Mouse (Mus musculus) lung, embryonic 14.5 days (tissue): ENCODE data around the gene Rad17. TPM values are rescaled to one million over a fixed set of nuclear protein-coding genes. Genes with fewer than 3 reads are reported as not detected.

ENCODE experiments used
- ATAC-seq: fragments of 200-750 bp; cut with Nextera tagmentation; 2 replicates; pipeline ENCODE4 v1.8.0; 2017; ENCODE audit warnings: mild to moderate bottlenecking, moderate TSS enrichment, moderate library complexity; ENCODE audit not compliant: insufficient read depth
- DNase-seq: peaks from one replicate; pipeline ENCODE4 v3.0.0-alpha.2; 2015
- H3K27ac ChIP-seq: fragments of 300-500 bp; sonication (generic); 2 replicates; pipeline ENCODE4 v1.5.1; 2014; ENCODE audit warnings: low read depth, mild to moderate bottlenecking, moderate library complexity
- H3K27me3 ChIP-seq: fragments of 300-500 bp; sonication (generic); 2 replicates; pipeline ENCODE4 v1.6.1; 2014; ENCODE audit warnings: low read length, control low read depth; ENCODE audit not compliant: insufficient read depth
- H3K36me3 ChIP-seq: fragments of 300-500 bp; sonication (generic); 2 replicates; pipeline ENCODE4 v1.6.1; 2014; ENCODE audit warnings: control low read depth; ENCODE audit not compliant: insufficient read depth
- H3K4me1 ChIP-seq: fragments of 300-500 bp; sonication (generic); 2 replicates; pipeline ENCODE4 v1.6.1; 2014; ENCODE audit warnings: antibody characterized with exemption, control low read depth; ENCODE audit not compliant: insufficient read depth
- H3K4me2 ChIP-seq: fragments of 300-500 bp; sonication (generic); 2 replicates; pipeline ENCODE4 v1.6.1; 2014; ENCODE audit warnings: mild to moderate bottlenecking
- H3K4me3 ChIP-seq: fragments of 300-500 bp; sonication (generic); 2 replicates; pipeline ENCODE4 v1.5.1; 2014; ENCODE audit warnings: low read depth, low read length
- H3K9ac ChIP-seq: fragments of 300-500 bp; sonication (generic); 2 replicates; pipeline ENCODE4 v1.6.1; 2014
- H3K9me3 ChIP-seq: fragments of 300-500 bp; sonication (generic); 2 replicates; pipeline ENCODE4 v1.6.1; 2016; ENCODE audit warnings: low read depth, low read length, control low read depth
- CTCF ChIP-seq: IDR thresholded peaks from 2 replicates; pipeline ENCODE4 v1.5.1; 2016; ENCODE audit warnings: antibody characterized with exemption, low read depth
- WGBS: fragments of 180-500 bp; shearing (Covaris S2); extraction: QIAGEN DNeasy Blood & Tissue Kit; methylation state at CpG from one replicate; pipeline ENCODE4 v1.1.7; 2014; 5-methylcytosine and 5-hydroxymethylcytosine counted together
- polyA plus RNA-seq: library from polyadenylated mRNA; unstranded; fragments of >200 nt; fragmentation: Nextera tagmentation; extraction: Ambion mirVana; gene quantifications from 2 replicates; pipeline ENCODE4 v1.2.1, GENCODE M21; 2014

Gene Rad17
- polyA plus RNA-seq, 1 experiment from 2014 or later: 22.8 TPM

- TF ChIP-seq CTCF: no peak
- no peak for ATAC-seq
- 24% methylated on average over 6 of the region's 6 CpGs for WGBS
- no peak overlapping the region for H3K4me2 ChIP-seq
- no peak overlapping the region for H3K4me3 ChIP-seq
- no peak overlapping the region for H3K27ac ChIP-seq
- H3K36me3 ChIP-seq: no peaks in the 10 kb centered on the region
- no peaks in the 10 kb centered on the region for H3K4me1 ChIP-seq
- no peaks in the 10 kb centered on the region for H3K27me3 ChIP-seq
- DNase-seq: no peak
- no peak overlapping the region for H3K9ac ChIP-seq
- no peaks in the 10 kb centered on the region for H3K9me3 ChIP-seq
Measured at GRCm38 (mm10) chr13:100582144-100582543, 68.7 kb downstream of the Rad17 start.

GRCm38 (mm10) chr13:100581701-100582100, 69.2 kb downstream of the Rad17 start:
- Histone ChIP-seq H3K4me3 (no peak overlapping the region), H3K27me3 (no peaks in the 10 kb centered on the region), H3K27ac (no peak overlapping the region), H3K4me1 (no peaks in the 10 kb centered on the region), H3K9ac (no peak overlapping the region), H3K9me3 (no peaks in the 10 kb centered on the region), H3K4me2 (no peak overlapping the region), H3K36me3 (no peaks in the 10 kb centered on the region)
- DNase-seq (no peak), ATAC-seq (no peak)
- no peak for TF ChIP-seq CTCF
- WGBS: 8% methylated on average over 3 of the region's 3 CpGs

GRCm38 (mm10) chr13:100579951-100580350, 70.9 kb downstream of the Rad17 start:
- ATAC-seq: no peak
- no peak for TF ChIP-seq CTCF
- no peaks in the 10 kb centered on the region for H3K4me1 ChIP-seq

GRCm38 (mm10) chr13:100579220-100579619, 71.6 kb downstream of the Rad17 start:
- Histone ChIP-seq H3K4me1 (no peaks in the 10 kb centered on the region), H3K36me3 (no peaks in the 10 kb centered on the region), H3K27me3 (no peaks in the 10 kb centered on the region), H3K4me2 (no peak overlapping the region), H3K9ac (no peak overlapping the region), H3K4me3 (no peak overlapping the region), H3K9me3 (no peaks in the 10 kb centered on the region), H3K27ac (no peak overlapping the region)
- 36% methylated on average over 3 of the region's 3 CpGs for WGBS
- DNase-seq: no peak
- ATAC-seq: no peak
- no peak for TF ChIP-seq CTCF

More at GRCm38 (mm10) chr13:100579951-100580350, 70.9 kb downstream of the Rad17 start:
- Histone ChIP-seq H3K4me3 (no peak overlapping the region), H3K4me2 (no peak overlapping the region), H3K27ac (no peak overlapping the region), H3K27me3 (no peaks in the 10 kb centered on the region), H3K9me3 (no peaks in the 10 kb centered on the region), H3K9ac (no peak overlapping the region), H3K36me3 (no peaks in the 10 kb centered on the region)
- DNase-seq: no peak

- 33% methylated on average over 2 of the region's 2 CpGs for WGBS
- H3K9ac ChIP-seq: no peak overlapping the region
- no peaks in the 10 kb centered on the region for H3K36me3 ChIP-seq
- DNase-seq (peak; percentile 28), ATAC-seq (peak; percentile 68; the same call in 1 of the 2 replicates)
- H3K27me3 ChIP-seq: no peaks in the 10 kb centered on the region
- H3K27ac ChIP-seq: no peak overlapping the region
- H3K4me1 ChIP-seq: no peaks in the 10 kb centered on the region
- no peak for TF ChIP-seq CTCF
- no peaks in the 10 kb centered on the region for H3K9me3 ChIP-seq
- H3K4me3 ChIP-seq: no peak overlapping the region
- no peak overlapping the region for H3K4me2 ChIP-seq
Measured at GRCm38 (mm10) chr13:100575950-100576349, 74.9 kb downstream of the Rad17 start.

- 67% methylated on average over 2 of the region's 2 CpGs for WGBS
- Histone ChIP-seq H3K4me1 (no peaks in the 10 kb centered on the region), H3K27me3 (no peaks in the 10 kb centered on the region), H3K9me3 (no peaks in the 10 kb centered on the region), H3K4me2 (no peak overlapping the region), H3K36me3 (no peaks in the 10 kb centered on the region), H3K4me3 (no peak overlapping the region), H3K27ac (no peak overlapping the region), H3K9ac (no peak overlapping the region)
- ATAC-seq (no peak), DNase-seq (no peak)
- no peak for TF ChIP-seq CTCF
Measured at GRCm38 (mm10) chr13:100570713-100571112, 80.1 kb downstream of the Rad17 start.

GRCm38 (mm10) chr13:100568359-100568758, 82.5 kb downstream of the Rad17 start:
- Histone ChIP-seq H3K9me3 (no peaks in the 10 kb centered on the region), H3K4me2 (no peak overlapping the region), H3K4me3 (no peak overlapping the region), H3K36me3 (no peaks in the 10 kb centered on the region), H3K4me1 (no peaks in the 10 kb centered on the region), H3K27me3 (no peaks in the 10 kb centered on the region), H3K9ac (no peak overlapping the region), H3K27ac (no peak overlapping the region)
- WGBS: 100% methylated on average over 1 of the region's 1 CpGs
- DNase-seq: no peak
- TF ChIP-seq CTCF: no peak
- ATAC-seq: no peak

Other genes with a start within 250 kb of the Rad17 start
- not detected in 2 replicates for gene Naip1, start 198.2 kb downstream of the Rad17 start, polyA plus RNA-seq
- gene Gtf2h2, start 158.5 kb downstream of the Rad17 start, polyA plus RNA-seq: 75.0 and 77.3 TPM in 2 replicates
- 28.9 and 30.0 TPM in 2 replicates for gene Ocln, start 98.3 kb downstream of the Rad17 start, polyA plus RNA-seq
- 11.8 and 12.7 TPM in 2 replicates for gene Marveld2, start 34.1 kb downstream of the Rad17 start, polyA plus RNA-seq
- 300 TPM in 2 replicates for gene Ak6, start 72 bp downstream of the Rad17 start, polyA plus RNA-seq
- gene Taf9, start 528 bp upstream of the Rad17 start, polyA plus RNA-seq: 11.0 and 16.4 TPM in 2 replicates
- gene Ccdc125, start 18.7 kb upstream of the Rad17 start, polyA plus RNA-seq: 9.1 and 11.1 TPM in 2 replicates
- 99.9 and 106 TPM in 2 replicates for gene Cdk7, start 79.9 kb upstream of the Rad17 start, polyA plus RNA-seq
- 166 and 178 TPM in 2 replicates for gene Mrps36, start 93.6 kb upstream of the Rad17 start, polyA plus RNA-seq
- 45.0 and 47.9 TPM in 2 replicates for gene Cenph, start 124.8 kb upstream of the Rad17 start, polyA plus RNA-seq
- 329 and 358 TPM in 2 replicates for gene Ccnb1, start 135.5 kb upstream of the Rad17 start, polyA plus RNA-seq
- gene Slc30a5, start 182.4 kb upstream of the Rad17 start, polyA plus RNA-seq: 63.3 and 64.6 TPM in 2 replicates